Mouse (Mus musculus) heart, adult 2 months (tissue): ENCODE data around the gene Bcar3. TPM values are rescaled to one million over a fixed set of nuclear protein-coding genes. Genes with fewer than 3 reads are reported as not detected.

Source experiments
- DNase-seq, 2 experiments: peaks; one replicate each; pipeline ENCODE4 v3.0.0; 2021
- H3K27ac ChIP-seq: fragments of 200-600 bp; 2 replicates; pipeline ENCODE4 v1.8.1; 2022
- H3K27me3 ChIP-seq: fragments of 200-500 bp; 2 replicates; pipeline ENCODE4 v1.6.1; 2012; ENCODE audit warnings: mild to moderate bottlenecking, low read length, inconsistent platforms, mixed read lengths; ENCODE audit not compliant: control insufficient read depth, insufficient read depth
- H3K36me3 ChIP-seq: fragments of 200-500 bp; 2 replicates; pipeline ENCODE4 v1.6.1; 2012; ENCODE audit warnings: low read length, inconsistent platforms; ENCODE audit not compliant: control insufficient read depth, insufficient read depth
- H3K4me1 ChIP-seq: fragments of 200-500 bp; 2 replicates; pipeline ENCODE4 v1.6.1; 2011; ENCODE audit warnings: low read length; ENCODE audit not compliant: control insufficient read depth, insufficient read depth
- H3K4me3 ChIP-seq: fragments of 200-600 bp; 2 replicates; pipeline ENCODE4 v1.8.1; 2022
- H3K79me2 ChIP-seq: fragments of 200-500 bp; replicated peaks from 2 replicates; pipeline ENCODE4 v1.6.1; 2012; ENCODE audit warnings: mild to moderate bottlenecking, inconsistent platforms, low read length, moderate library complexity, mixed read lengths; ENCODE audit not compliant: control insufficient read depth, insufficient read depth
- H3K9ac ChIP-seq: fragments of 200-500 bp; 2 replicates; pipeline ENCODE4 v1.6.1; 2012; ENCODE audit warnings: low read depth, mild to moderate bottlenecking, control low read depth, inconsistent platforms, low read length, mixed read lengths
- CTCF ChIP-seq: fragments of 200-600 bp; IDR thresholded peaks from 2 replicates; pipeline ENCODE4 v1.8.1; 2022; ENCODE audit warnings: antibody characterized with exemption, mild to moderate bottlenecking, moderate library complexity
- EP300 ChIP-seq: fragments of 200-500 bp; IDR thresholded peaks from 2 replicates; pipeline ENCODE4 v1.6.1; 2011; ENCODE audit warnings: low read depth, low read length, control low read depth; ENCODE audit not compliant: insufficient read depth
- POLR2A ChIP-seq: fragments of 200-500 bp; IDR thresholded peaks from 2 replicates; pipeline ENCODE4 v1.6.1; 2011; ENCODE audit warnings: mild to moderate bottlenecking, low read depth, low read length, control low read depth; ENCODE audit not compliant: insufficient read depth
- WGBS: fragments of 180-500 bp; shearing (Covaris S2); methylation state at CpG from one replicate; pipeline ENCODE4 v1.1.7; 2018; 5-methylcytosine and 5-hydroxymethylcytosine counted together
- intact Hi-C: fragments of 180-260 bp; cut with DNase I; formaldehyde crosslinking; loops from one replicate; pipeline ENCODE4 v1.15.1; 2025
- polyA plus RNA-seq: library from polyadenylated mRNA; depleted of rRNA; stranded (reverse); fragments of >200 nt; gene quantifications from 2 replicates; pipeline ENCODE4 v1.2.3, GENCODE M21; 2012
- total RNA-seq, 2 experiments: library from RNA; stranded (reverse); gene quantifications; 2 replicates each; pipeline ENCODE4 v1.2.3; 2021

Gene Bcar3
- total and polyA plus RNA-seq, 3 experiments: 4.7 to 10.2 (median 7.5) TPM

DNA sequence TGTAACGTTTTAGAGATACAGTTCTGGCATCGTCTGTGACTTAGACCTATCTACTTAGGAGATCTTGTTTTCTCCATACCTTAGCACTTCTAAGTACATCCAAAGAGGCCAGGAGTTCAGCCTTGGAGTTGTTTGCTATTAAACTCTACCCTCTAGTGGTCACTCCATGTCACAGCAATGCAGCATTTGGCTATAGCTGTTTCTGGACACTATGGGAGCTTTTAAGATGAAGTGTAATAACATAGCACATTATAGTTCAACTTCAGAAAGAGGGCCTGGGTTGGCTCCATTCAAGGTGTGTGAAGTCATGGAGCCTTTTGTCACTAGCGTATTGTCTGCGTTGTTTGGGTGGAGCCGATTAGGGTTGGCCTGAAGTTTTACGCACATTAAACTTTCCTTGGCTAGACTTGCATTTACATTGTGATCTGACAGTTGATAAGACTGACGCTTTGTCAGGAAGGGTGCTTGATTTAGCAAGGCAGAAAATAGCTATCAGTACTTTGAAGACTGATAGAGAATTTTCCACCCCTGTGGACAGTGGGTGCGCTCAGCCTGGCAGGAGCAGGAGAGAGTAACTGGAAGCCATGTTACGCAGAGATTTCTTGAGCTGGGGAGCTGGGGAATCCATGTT lies 172.3 kb downstream of the Bcar3 start:
- Histone ChIP-seq H3K4me3 (no peak overlapping the region), H3K4me1 (peaks cover 3% of the 10 kb centered on the region), H3K79me2 (no peaks in the 10 kb centered on the region), H3K27ac (no peak overlapping the region), H3K9ac (no peak overlapping the region), H3K27me3 (no peaks in the 10 kb centered on the region), H3K36me3 (no peaks in the 10 kb centered on the region)
- no peak; the same call in 1 of the 2 replicates for TF ChIP-seq CTCF
- no peak for TF ChIP-seq EP300
- TF ChIP-seq POLR2A: no peak
- 40% methylated on average over 9 of the region's 9 CpGs for WGBS
- no peak for DNase-seq
- intact Hi-C loops: loop anchor here (1.0 to 2.0 kb wide), 2 partner anchors 154 to 173 kb away; no protein-coding TSS in a partner anchor

DNA sequence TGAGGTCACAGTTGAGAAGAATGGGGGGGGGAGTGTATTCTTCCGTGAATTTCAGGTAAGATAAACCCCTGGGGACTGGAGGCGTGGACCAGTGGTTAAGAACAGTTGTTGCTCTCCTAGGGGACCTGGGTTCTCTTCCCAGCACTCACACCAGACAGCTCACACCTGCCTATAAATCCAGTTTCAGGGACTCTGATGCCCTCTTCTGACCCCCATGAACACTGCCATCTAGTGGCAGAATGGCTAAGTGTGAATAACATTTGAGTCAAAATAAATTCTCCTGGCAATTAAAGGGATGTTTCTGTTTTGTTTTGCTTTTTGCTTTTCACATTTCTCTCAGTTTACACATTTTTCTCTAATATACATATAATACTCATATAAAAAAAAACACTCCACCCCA lies 174.0 kb downstream of the Bcar3 start:
- DNase-seq: no peak

DNA sequence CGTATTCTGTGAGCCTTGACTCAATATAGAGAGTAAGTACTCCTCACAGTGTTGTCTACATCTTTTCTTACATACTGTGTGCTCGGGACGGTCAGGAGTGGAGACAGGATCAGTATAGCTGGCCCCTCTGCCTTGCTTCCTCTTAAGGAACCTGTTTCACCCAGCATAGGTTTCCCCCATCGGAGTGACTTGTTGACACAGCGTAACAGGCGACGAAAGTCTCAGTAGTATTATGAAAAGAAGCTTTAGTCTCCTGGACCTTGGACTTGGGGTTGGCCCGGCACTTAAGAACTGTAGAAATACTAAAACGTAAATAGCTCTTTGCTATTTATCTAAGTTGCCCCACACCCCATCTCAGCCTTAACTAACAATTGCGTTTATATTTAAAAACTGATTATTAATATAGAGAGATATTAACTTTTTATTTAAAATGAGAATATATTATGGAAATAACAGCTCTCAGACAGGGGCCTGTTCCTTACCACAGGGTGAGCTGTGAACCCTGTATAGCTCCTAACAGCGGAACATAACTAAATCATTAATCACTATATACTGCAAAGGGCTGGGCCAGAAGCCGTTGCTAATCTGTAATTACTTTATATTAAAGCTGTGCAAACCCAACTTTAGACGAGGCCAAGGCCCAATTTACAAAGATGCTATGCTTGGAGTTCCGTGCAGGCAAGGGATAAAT lies 176.5 kb downstream of the Bcar3 start:
- TF ChIP-seq EP300 (no peak), POLR2A (no peak), CTCF (no peak)
- Histone ChIP-seq H3K27ac (no peak overlapping the region), H3K27me3 (no peaks in the 10 kb centered on the region), H3K79me2 (no peaks in the 10 kb centered on the region), H3K9ac (no peak overlapping the region), H3K4me1 (peaks cover 13% of the 10 kb centered on the region), H3K4me3 (no peak overlapping the region), H3K36me3 (no peaks in the 10 kb centered on the region)
- no peak for DNase-seq
- intact Hi-C loops: no loop called here
- 85% methylated on average over 14 of the region's 14 CpGs for WGBS

More for the DNA sequence above, 174.0 kb downstream of the Bcar3 start:
- no peaks in the 10 kb centered on the region for H3K79me2 ChIP-seq
- H3K4me1 ChIP-seq: peaks cover 1% of the 10 kb centered on the region; the same call in 1 of the 2 replicates
- H3K27ac ChIP-seq: no peak overlapping the region
- no peaks in the 10 kb centered on the region for H3K27me3 ChIP-seq
- H3K4me3 ChIP-seq: no peak overlapping the region
- H3K36me3 ChIP-seq: no peaks in the 10 kb centered on the region
- H3K9ac ChIP-seq: no peak overlapping the region
- WGBS: 78% methylated on average over 2 of the region's 2 CpGs
- TF ChIP-seq POLR2A (no peak), CTCF (peak; percentile 73), EP300 (no peak)
- intact Hi-C loops: loop anchor here (2.0 kb wide), 1 partner anchor 171 kb away; no protein-coding TSS in a partner anchor

DNA sequence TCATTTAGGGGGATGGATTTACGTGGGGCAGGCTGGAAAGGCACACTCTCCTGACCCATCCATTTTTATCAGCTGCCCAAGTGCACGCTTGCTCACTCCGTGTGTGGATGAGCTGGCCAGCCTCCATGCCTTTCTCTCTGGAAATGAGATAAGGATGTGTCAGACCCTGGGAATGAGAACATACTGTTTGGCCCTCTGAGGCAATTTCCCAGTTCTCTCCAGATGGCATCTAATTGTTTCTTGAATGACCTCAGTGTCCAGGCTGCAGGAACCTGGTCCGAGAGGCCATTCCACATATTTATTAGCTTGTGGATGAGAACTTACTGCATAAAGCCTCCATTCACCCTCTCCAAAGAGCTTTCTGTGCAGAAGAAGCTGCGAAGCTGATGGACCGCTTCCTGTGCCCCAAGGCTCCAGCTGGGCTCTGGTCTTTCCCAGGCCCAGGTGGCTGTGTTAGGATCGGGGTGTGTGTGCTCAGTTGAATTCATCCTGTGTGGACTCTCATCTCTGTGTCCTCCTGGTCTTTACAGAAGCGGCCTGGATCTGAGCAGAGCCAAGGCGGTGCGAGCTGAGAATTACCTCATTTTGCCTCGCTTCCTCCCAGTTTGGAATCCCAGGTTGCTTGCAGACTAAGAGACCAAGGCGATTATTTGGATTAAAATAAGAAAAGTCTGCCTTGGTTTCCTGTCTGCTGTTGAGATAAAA lies 177.2 kb downstream of the Bcar3 start:
- Histone ChIP-seq H3K9ac (no peak overlapping the region), H3K27ac (no peak overlapping the region), H3K4me1 (peaks cover 13% of the 10 kb centered on the region), H3K79me2 (no peaks in the 10 kb centered on the region), H3K36me3 (no peaks in the 10 kb centered on the region), H3K27me3 (no peaks in the 10 kb centered on the region), H3K4me3 (no peak overlapping the region)
- DNase-seq: no peak
- WGBS: 45% methylated on average over 12 of the region's 12 CpGs
- intact Hi-C loops: no loop called here
- 0 out of 2 replicates have a peak, but pooled peaks have one; percentile 36 for TF ChIP-seq EP300
- no peak for TF ChIP-seq POLR2A

DNA sequence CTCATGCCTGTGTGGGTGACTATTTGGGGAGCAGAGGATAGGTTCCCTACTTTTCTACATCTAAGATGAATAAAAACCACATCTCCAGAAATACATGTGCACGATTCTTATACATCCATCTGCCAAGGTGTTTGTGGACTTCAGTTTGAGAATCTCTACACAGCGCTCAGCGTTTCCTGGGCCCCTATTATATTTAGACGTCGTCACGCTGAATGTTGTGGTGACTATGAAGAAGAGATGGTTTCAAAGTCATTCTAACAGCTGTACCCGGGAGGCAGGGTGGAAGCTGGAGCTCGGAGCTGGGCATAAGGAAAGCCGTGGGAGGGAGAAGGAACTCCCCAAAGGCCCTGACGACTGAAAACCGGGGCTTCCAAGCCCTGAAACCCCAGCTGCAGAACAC lies 178.5 kb downstream of the Bcar3 start:
- DNase-seq: no peak
- H3K27me3 ChIP-seq: no peaks in the 10 kb centered on the region
- H3K9ac ChIP-seq: no peak overlapping the region
- H3K27ac ChIP-seq: no peak overlapping the region
- no peaks in the 10 kb centered on the region for H3K36me3 ChIP-seq
- peaks cover 13% of the 10 kb centered on the region for H3K4me1 ChIP-seq
- no peak overlapping the region for H3K4me3 ChIP-seq
- no peak for TF ChIP-seq CTCF
- no peak for TF ChIP-seq POLR2A
- TF ChIP-seq EP300: no peak
- WGBS: 75% methylated on average over 11 of the region's 11 CpGs
- intact Hi-C loops: no loop called here
- H3K79me2 ChIP-seq: no peaks in the 10 kb centered on the region
